ENCODE assay signal across 12 mouse cellular contexts in genomic region chr4:135912164-135912563, GRCm38 (mm10). TPM values are rescaled to one million over a fixed set of nuclear protein-coding genes. Genes with fewer than 3 reads are reported as not detected.
DNase-seq lines count a peak whose midpoint lies in the region; ATAC-seq and TF ChIP-seq lines count a peak whose summit lies in the region.
"Had no signal": no experiment of that assay in that cellular context is flagged by ENCODE, and none has a peak within 500 bp of the region (broad histone marks: within the 10 kb centered on the region; RNA-seq: fewer than 3 reads in every experiment).

No protein-coding gene starts in this region.

- no peak overlapping the region for H3K9ac ChIP-seq in heart, adult 2 months (ENCODE audit: low read depth, low read length)
- no peak overlapping the region for H3K9ac ChIP-seq in hindbrain, embryonic 13.5 days
- H3K9ac ChIP-seq in liver, embryonic 16.5 days (ENCODE audit: low read depth, low read length): no peak overlapping the region

- TF ChIP-seq CTCF in heart, adult 2 months (IDR thresholded peaks at IDR 0.05): no peak

- no peaks in the 10 kb centered on the region for H3K79me2 ChIP-seq in heart, adult 2 months (replicated peaks; ENCODE audit: control insufficient read depth, insufficient read depth, low read length)

- intact Hi-C loops in heart, adult 2 months (cut with DNase I): no loop called here
- intact Hi-C loops in heart, postnatal 14 days (cut with DNase I): no loop called here

- TF ChIP-seq POLR2A in heart, adult 2 months (IDR thresholded peaks at IDR 0.05; ENCODE audit: insufficient read depth, low read depth, low read length): no peak

- no peak for TF ChIP-seq EP300 in heart, adult 2 months (IDR thresholded peaks at IDR 0.05; ENCODE audit: insufficient read depth, low read depth, low read length)

- no peak overlapping the region for H3K4me2 ChIP-seq in hindbrain, embryonic 13.5 days
- H3K4me2 ChIP-seq in liver, embryonic 16.5 days (ENCODE audit: low read depth, low read length): no peak overlapping the region

- WGBS in heart, adult 2 months: 32% methylated on average over 3 of the region's 3 CpGs
- WGBS in hindbrain, embryonic 13.5 days: 50% methylated on average over 3 of the region's 3 CpGs
- 14% methylated on average over 3 of the region's 3 CpGs for WGBS in liver, embryonic 16.5 days (ENCODE audit: insufficient replicate concordance)

- peaks cover 5% of the 10 kb centered on the region for H3K4me1 ChIP-seq in heart, adult 2 months (ENCODE audit: control insufficient read depth, insufficient read depth, low read length)
- peaks cover 89% of the 10 kb centered on the region for H3K4me1 ChIP-seq in megakaryocyte, embryonic 14.5 days
- H3K4me1 ChIP-seq in hindbrain, embryonic 13.5 days (replicated peaks): peaks cover 13% of the 10 kb centered on the region
- H3K4me1 ChIP-seq in liver, embryonic 16.5 days (ENCODE audit: control insufficient read depth, low read depth, low read length): peaks cover 17% of the 10 kb centered on the region

- H3K4me3 ChIP-seq in heart, adult 2 months: no peak overlapping the region
- peak overlapping the region; percentile 92 for H3K4me3 ChIP-seq in megakaryocyte, embryonic 14.5 days (replicated peaks)
- H3K4me3 ChIP-seq in hindbrain, embryonic 13.5 days: no peak overlapping the region
- no peak overlapping the region for H3K4me3 ChIP-seq in liver, embryonic 16.5 days (ENCODE audit: low read depth, low read length)

- no peak for DNase-seq in heart, adult 2 months
- no peak for DNase-seq in heart, postnatal 14 days
- no peak for DNase-seq in urinary bladder, adult 18-20 months (ENCODE audit: low spot score in 2 of 2)
- DNase-seq: adrenal gland, adult 8-10 months; cerebellum, adult 11 months; gastrocnemius, postnatal 10 days had no signal

- no peaks in the 10 kb centered on the region for H3K27me3 ChIP-seq in heart, adult 2 months (ENCODE audit: control insufficient read depth, insufficient read depth, low read length)
- H3K27me3 ChIP-seq in megakaryocyte, embryonic 14.5 days (replicated peaks): no peaks in the 10 kb centered on the region
- H3K27me3 ChIP-seq in hindbrain, embryonic 13.5 days: no peaks in the 10 kb centered on the region
- H3K27me3 ChIP-seq in liver, embryonic 16.5 days (ENCODE audit: control insufficient read depth, insufficient read depth, low read depth, low read length): no peaks in the 10 kb centered on the region

- H3K27ac ChIP-seq in heart, adult 2 months: peak overlapping the region; percentile 42
- 0 out of 2 replicates have a peak overlapping the region, but pooled peaks have one; percentile 66 for H3K27ac ChIP-seq in hindbrain, embryonic 13.5 days
- peak overlapping the region; percentile 48; the same call in 1 of the 2 replicates for H3K27ac ChIP-seq in liver, embryonic 16.5 days (ENCODE audit: low read length)

- ATAC-seq in megakaryocyte, adult 5-6 weeks (ENCODE audit: poor library complexity, severe bottlenecking): no peak
- ATAC-seq in hindbrain, embryonic 13.5 days (ENCODE audit: low FRiP score): no peak
- ATAC-seq in liver, embryonic 16.5 days (ENCODE audit: low read depth): peak; percentile 23; the same call in 1 of the 2 replicates
- ATAC-seq in granulocyte monocyte progenitor cell, adult 5-6 weeks (replicated peaks; ENCODE audit: poor library complexity, severe bottlenecking): no peak

- no peaks in the 10 kb centered on the region; the same call in 1 of the 2 replicates for H3K36me3 ChIP-seq in heart, adult 2 months (ENCODE audit: control insufficient read depth, insufficient read depth, low read length)
- H3K36me3 ChIP-seq in megakaryocyte, embryonic 14.5 days (replicated peaks; ENCODE audit: low read length): peaks cover 48% of the 10 kb centered on the region
- no peaks in the 10 kb centered on the region for H3K36me3 ChIP-seq in hindbrain, embryonic 13.5 days
- H3K36me3 ChIP-seq in liver, embryonic 16.5 days (ENCODE audit: control insufficient read depth, insufficient read depth): no peaks in the 10 kb centered on the region

- H3K9me3 ChIP-seq in megakaryocyte, embryonic 14.5 days: no peaks in the 10 kb centered on the region
- no peaks in the 10 kb centered on the region for H3K9me3 ChIP-seq in hindbrain, embryonic 13.5 days
- H3K9me3 ChIP-seq in liver, embryonic 16.5 days (replicated peaks; ENCODE audit: control insufficient read depth, low read length): no peaks in the 10 kb centered on the region

RNA-seq across cellular contexts. Expression of gene Fuca1, which starts 8.4 kb away (rescaled TPM):
- total RNA-seq in heart, adult 2 months (2021): 10 to 100 TPM; 30.4 to 34.6 TPM
- 24.0 and 25.3 TPM in 2 replicates for polyA plus RNA-seq in heart, adult 2 months (2012; rRNA removed)
- total RNA-seq in heart, postnatal 14 days (2021): 10 to 100 TPM; 33.5 to 40.7 TPM
- 19.9 and 22.2 TPM in 2 replicates for polyA plus RNA-seq in megakaryocyte, embryonic 14.5 days (2012; ENCODE audit: insufficient read depth, low replicate concordance)
- total RNA-seq in megakaryocyte, adult 5-6 weeks (2015): 72.1 and 86.7 TPM in 2 replicates
- total RNA-seq in megakaryocyte, adult 5-6 weeks (2017): 143 and 189 TPM in 2 replicates
- 55.8 and 60.9 TPM in 2 replicates for polyA plus RNA-seq in hindbrain, embryonic 13.5 days (2015; fragmentation: Nextera tagmentation; extraction: Ambion mirVana)
- 22.7 and 28.0 TPM in 2 replicates for polyA plus RNA-seq in liver, embryonic 16.5 days (2015; fragmentation: Nextera tagmentation; extraction: Ambion mirVana)
- total RNA-seq in granulocyte monocyte progenitor cell, adult 5-6 weeks (2014; fragmentation: Nextera tagmentation): 62.1 and 116 TPM in 2 replicates
- total RNA-seq in granulocyte monocyte progenitor cell, adult 5-6 weeks (2017): 68.2 and 68.6 TPM in 2 replicates

RNA-seq across cellular contexts. Expression of gene Cnr2, which starts 17.0 kb away (rescaled TPM):
- under 1 TPM; 0.23 to 0.59 TPM for total RNA-seq in heart, adult 2 months (2021)
- polyA plus RNA-seq in heart, adult 2 months (2012; rRNA removed): 0.64 and 0.88 TPM in 2 replicates
- under 1 TPM; 0.76 to 0.93 TPM for total RNA-seq in heart, postnatal 14 days (2021)
- 1.3 and 4.9 TPM in 2 replicates for polyA plus RNA-seq in megakaryocyte, embryonic 14.5 days (2012; ENCODE audit: insufficient read depth, low replicate concordance)
- total RNA-seq in megakaryocyte, adult 5-6 weeks (2015): 15.2 and 16.9 TPM in 2 replicates
- total RNA-seq in megakaryocyte, adult 5-6 weeks (2017): 18.8 and 20.7 TPM in 2 replicates
- polyA plus RNA-seq in hindbrain, embryonic 13.5 days (2015; fragmentation: Nextera tagmentation; extraction: Ambion mirVana): 0.13 and 0.17 TPM in 2 replicates
- polyA plus RNA-seq in liver, embryonic 16.5 days (2015; fragmentation: Nextera tagmentation; extraction: Ambion mirVana): 2.9 TPM in 2 replicates
- 4.5 and 6.0 TPM in 2 replicates for total RNA-seq in granulocyte monocyte progenitor cell, adult 5-6 weeks (2014; fragmentation: Nextera tagmentation)
- total RNA-seq in granulocyte monocyte progenitor cell, adult 5-6 weeks (2017): 4.0 and 5.1 TPM in 2 replicates
- polyA plus RNA-seq: C2C12 had no signal

RNA-seq across cellular contexts. Expression of gene Hmgcl, which starts 34.1 kb away (rescaled TPM):
- 10 to 100 TPM; 72.6 to 80.4 TPM for total RNA-seq in heart, adult 2 months (2021)
- 71.9 and 96.9 TPM in 2 replicates for polyA plus RNA-seq in heart, adult 2 months (2012; rRNA removed)
- 10 to 100 TPM; 69.8 to 70.4 TPM for total RNA-seq in heart, postnatal 14 days (2021)
- polyA plus RNA-seq in megakaryocyte, embryonic 14.5 days (2012; ENCODE audit: insufficient read depth, low replicate concordance): 27.0 and 31.8 TPM in 2 replicates
- 60.7 and 76.8 TPM in 2 replicates for total RNA-seq in megakaryocyte, adult 5-6 weeks (2015)
- total RNA-seq in megakaryocyte, adult 5-6 weeks (2017): 54.9 and 60.4 TPM in 2 replicates
- 52.9 and 56.5 TPM in 2 replicates for polyA plus RNA-seq in hindbrain, embryonic 13.5 days (2015; fragmentation: Nextera tagmentation; extraction: Ambion mirVana)
- polyA plus RNA-seq in liver, embryonic 16.5 days (2015; fragmentation: Nextera tagmentation; extraction: Ambion mirVana): 105 and 107 TPM in 2 replicates
- 51.5 and 61.2 TPM in 2 replicates for total RNA-seq in granulocyte monocyte progenitor cell, adult 5-6 weeks (2014; fragmentation: Nextera tagmentation)
- 36.6 and 40.8 TPM in 2 replicates for total RNA-seq in granulocyte monocyte progenitor cell, adult 5-6 weeks (2017)

RNA-seq across cellular contexts. Expression of gene Pnrc2, which starts 38.5 kb away (rescaled TPM):
- total RNA-seq in heart, adult 2 months (2021): 10 to 100 TPM; 58.8 to 81.2 TPM
- 14.9 and 35.4 TPM in 2 replicates for polyA plus RNA-seq in heart, adult 2 months (2012; rRNA removed)
- 10 to 100 TPM; 79.0 to 84.8 TPM for total RNA-seq in heart, postnatal 14 days (2021)
- polyA plus RNA-seq in megakaryocyte, embryonic 14.5 days (2012; ENCODE audit: insufficient read depth, low replicate concordance): 6.2 TPM in 1 of 2 replicates, not detected in the other
- total RNA-seq in megakaryocyte, adult 5-6 weeks (2015): 248 and 273 TPM in 2 replicates
- total RNA-seq in megakaryocyte, adult 5-6 weeks (2017): 249 and 251 TPM in 2 replicates
- polyA plus RNA-seq in hindbrain, embryonic 13.5 days (2015; fragmentation: Nextera tagmentation; extraction: Ambion mirVana): 109 and 112 TPM in 2 replicates
- 74.9 and 81.1 TPM in 2 replicates for polyA plus RNA-seq in liver, embryonic 16.5 days (2015; fragmentation: Nextera tagmentation; extraction: Ambion mirVana)
- total RNA-seq in granulocyte monocyte progenitor cell, adult 5-6 weeks (2014; fragmentation: Nextera tagmentation): 65.4 and 67.9 TPM in 2 replicates
- total RNA-seq in granulocyte monocyte progenitor cell, adult 5-6 weeks (2017): 159 and 192 TPM in 2 replicates

RNA-seq across cellular contexts. Expression of gene Gale, which starts 51.4 kb away (rescaled TPM):
- total RNA-seq in heart, adult 2 months (2021): 1 to 10 TPM; 1.6 to 2.0 TPM
- polyA plus RNA-seq in heart, adult 2 months (2012; rRNA removed): 4.6 TPM in 2 replicates
- 1 to 10 TPM; 2.1 to 3.1 TPM for total RNA-seq in heart, postnatal 14 days (2021)
- 71.2 and 91.8 TPM in 2 replicates for polyA plus RNA-seq in megakaryocyte, embryonic 14.5 days (2012; ENCODE audit: insufficient read depth, low replicate concordance)
- total RNA-seq in megakaryocyte, adult 5-6 weeks (2015): 6.4 and 7.6 TPM in 2 replicates
- 10.0 and 11.6 TPM in 2 replicates for total RNA-seq in megakaryocyte, adult 5-6 weeks (2017)
- polyA plus RNA-seq in hindbrain, embryonic 13.5 days (2015; fragmentation: Nextera tagmentation; extraction: Ambion mirVana): 39.5 and 41.2 TPM in 2 replicates
- 34.5 and 37.6 TPM in 2 replicates for polyA plus RNA-seq in liver, embryonic 16.5 days (2015; fragmentation: Nextera tagmentation; extraction: Ambion mirVana)
- 6.3 and 11.1 TPM in 2 replicates for total RNA-seq in granulocyte monocyte progenitor cell, adult 5-6 weeks (2014; fragmentation: Nextera tagmentation)
- 5.0 and 5.3 TPM in 2 replicates for total RNA-seq in granulocyte monocyte progenitor cell, adult 5-6 weeks (2017)
